Mouse (Mus musculus) gastrocnemius, adult 2 months (tissue): ENCODE measurements around the gene Tmco5. TPM values are rescaled to one million over a fixed set of nuclear protein-coding genes. Genes with fewer than 3 reads are reported as not detected.

Experiments
- DNase-seq: peaks from one replicate; pipeline ENCODE4 v3.0.0; 2022
- H3K27ac ChIP-seq: fragments of 200-600 bp; 2 replicates; pipeline ENCODE4 v1.8.1; 2022; ENCODE audit warnings: mild to moderate bottlenecking
- H3K4me3 ChIP-seq: fragments of 200-600 bp; 2 replicates; pipeline ENCODE4 v1.8.1; 2022; ENCODE audit warnings: mild to moderate bottlenecking, moderate library complexity
- CTCF ChIP-seq: fragments of 200-600 bp; IDR thresholded peaks from 2 replicates; pipeline ENCODE4 v1.8.1; 2022; ENCODE audit warnings: antibody characterized with exemption, mild to moderate bottlenecking, moderate library complexity
- intact Hi-C: fragments of 180-260 bp; cut with DNase I; formaldehyde crosslinking; loops from one replicate; pipeline ENCODE4 v1.15.1; 2025
- total RNA-seq, 2 experiments: library from RNA; stranded (reverse); gene quantifications; 2 replicates each; pipeline ENCODE4 v1.2.3; 2021

Gene Tmco5
- total RNA-seq, 2 experiments from 2014 or later = not detected

- no peak for TF ChIP-seq CTCF
- no peak overlapping the region for H3K4me3 ChIP-seq
- no peak for DNase-seq
- intact Hi-C loops = no loop called here
- no peak overlapping the region for H3K27ac ChIP-seq
Observed at GRCm38 (mm10) chr2:116934776-116935175, 56.3 kb downstream of the Tmco5 start.

DNA sequence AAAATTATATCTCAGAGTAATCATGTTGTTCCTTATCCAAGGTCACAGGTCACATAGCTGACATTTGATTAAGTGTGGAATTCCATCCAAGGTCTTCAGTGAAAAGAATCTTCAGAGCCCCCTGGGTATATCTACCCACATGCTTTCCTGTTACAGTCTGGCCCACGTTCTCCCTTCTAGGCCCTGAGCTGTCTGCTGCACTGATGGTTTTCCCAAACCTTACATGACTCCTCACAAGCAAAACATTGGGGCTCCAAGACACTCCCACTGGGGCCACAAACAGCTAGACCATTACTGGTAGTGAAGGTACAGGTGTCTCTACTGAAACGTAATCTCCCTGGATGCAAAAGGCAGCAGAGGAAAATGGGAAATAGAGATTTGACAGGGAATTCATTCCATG lies 57.9 kb downstream of the Tmco5 start:
- Histone ChIP-seq H3K27ac (no peak overlapping the region), H3K4me3 (no peak overlapping the region)
- no peak for DNase-seq
- TF ChIP-seq CTCF = no peak
- intact Hi-C loops = no loop called here

DNA sequence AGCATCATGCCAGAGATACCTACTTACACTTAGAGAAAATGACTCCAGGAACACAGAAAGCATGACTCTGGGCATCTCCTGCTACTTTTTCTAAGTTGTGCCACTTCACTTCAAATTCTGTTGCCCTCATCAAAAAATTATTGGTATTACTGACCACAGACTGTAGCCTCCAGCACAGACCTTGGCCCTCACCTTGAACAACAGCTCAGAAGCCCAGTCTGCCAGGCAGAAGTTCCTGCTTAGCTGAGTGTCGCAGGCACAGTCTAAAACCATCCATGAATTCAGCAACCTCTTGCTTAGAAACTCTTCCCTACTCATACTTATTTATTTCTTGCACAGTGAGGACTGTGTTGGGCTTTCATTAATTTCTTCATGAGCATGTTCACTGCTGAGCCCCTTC lies 58.7 kb downstream of the Tmco5 start:
- Histone ChIP-seq H3K27ac (no peak overlapping the region), H3K4me3 (no peak overlapping the region)
- intact Hi-C loops = no loop called here
- no peak for DNase-seq
- no peak for TF ChIP-seq CTCF

DNA sequence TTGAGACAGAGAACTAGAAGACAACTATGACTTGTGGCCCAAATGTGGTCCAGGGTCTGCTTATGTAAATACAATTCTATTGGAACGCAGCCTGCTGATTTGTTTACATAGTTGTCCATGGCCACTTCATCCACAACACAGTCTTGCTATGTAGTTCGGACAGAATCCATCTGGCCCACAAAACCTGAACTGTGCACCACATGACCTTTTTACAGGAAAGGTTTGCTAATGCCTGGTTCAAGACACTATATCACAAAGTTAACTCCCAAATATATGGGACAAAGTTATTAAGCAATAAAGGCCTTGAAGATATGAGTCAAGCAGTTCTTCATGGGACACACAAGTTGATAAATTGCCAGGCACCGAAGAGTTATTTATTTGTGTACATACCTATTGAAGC lies 63.3 kb downstream of the Tmco5 start:
- no peak overlapping the region for H3K4me3 ChIP-seq
- intact Hi-C loops = no loop called here
- DNase-seq = no peak
- no peak overlapping the region for H3K27ac ChIP-seq
- no peak for TF ChIP-seq CTCF

Other genes starting within 250 kb of the Tmco5 start
- gene Spred1, start 242.7 kb downstream of the Tmco5 start, total RNA-seq = 1 to 10 TPM; 5.0 to 7.3 TPM